Mouse (Mus musculus): ENCODE results near the gene Pex19. TPM values are rescaled to one million over a fixed set of nuclear protein-coding genes. Genes with fewer than 3 reads are reported as not detected.

Gene Pex19
- total and polyA plus RNA-seq, 3 experiments: 26.3 to 53.6 TPM; not detected in 1

DNA sequence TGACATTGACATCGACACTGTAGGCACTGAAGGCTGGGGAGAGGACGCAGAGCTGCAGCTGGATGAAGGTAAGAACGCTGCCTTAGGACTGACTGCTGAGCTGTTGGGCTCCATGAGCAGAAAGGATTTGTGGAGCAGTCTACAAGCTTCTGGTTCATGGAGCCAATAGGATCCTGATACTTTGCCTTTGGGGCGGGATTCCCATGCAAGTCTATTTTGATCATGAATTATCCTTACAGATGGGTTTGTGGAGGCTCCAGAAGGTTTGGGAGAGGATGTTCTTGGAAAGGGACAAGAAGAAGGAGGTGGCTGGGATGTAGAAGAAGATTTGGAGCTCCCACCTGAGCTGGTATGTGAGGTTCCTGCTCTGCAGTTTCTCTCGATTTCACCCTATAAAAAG, 9.6 kb upstream of the Pex19 start:
- Histone ChIP-seq H3K27ac (ENCODE audit: control insufficient read depth, low read depth, low read length) (no peak overlapping the region), H3K4me1 (ENCODE audit: control insufficient read depth in 1 of 2, insufficient read depth in 2 of 2, low read length in 2 of 2) (0 out of 4 replicates have a peak, but pooled peaks cover 0 to 5% of the 10 kb centered on the region in 2 experiments), H3K79me2 (ENCODE audit: control insufficient read depth, insufficient read depth, low read length, poor library complexity) (no peaks in the 10 kb centered on the region), H3K9me3 (replicated peaks; ENCODE audit: insufficient read depth, low read length) (no peaks in the 10 kb centered on the region), H3K9ac (ENCODE audit: control insufficient read depth, low read depth, low read length, poor library complexity, severe bottlenecking) (no peak overlapping the region), H3K4me3 (ENCODE audit: control insufficient read depth in 1 of 2, insufficient read depth in 1 of 2, low read depth in 2 of 2, low read length in 2 of 2) (no peak overlapping the region), H3K27me3 (ENCODE audit: control insufficient read depth in 1 of 2, insufficient read depth in 2 of 2, low read length in 2 of 2) (no peaks in the 10 kb centered on the region), H3K36me3 (ENCODE audit: control insufficient read depth in 1 of 2, insufficient read depth in 2 of 2, low read length in 2 of 2) (peaks cover 0 to 42% of the 10 kb centered on the region in 2 experiments; a peak in 2 of 4 replicates)
- TF ChIP-seq POLR2AphosphoS2 (IDR thresholded peaks at IDR 0.05; ENCODE audit: low read length) (no peak), TAL1 (IDR thresholded peaks at IDR 0.05; ENCODE audit: low read length) (no peak), MAFK (IDR thresholded peaks at IDR 0.05; ENCODE audit: borderline replicate concordance, low read depth, low read length) (no peak), GABPA (IDR thresholded peaks at IDR 0.05; ENCODE audit: low read depth, low read length) (no peak), TBP (IDR thresholded peaks at IDR 0.05; ENCODE audit: low read depth, low read length) (no peak), ZC3H11A (IDR thresholded peaks at IDR 0.05; ENCODE audit: low read depth, low read length) (no peak), MYC (IDR thresholded peaks at IDR 0.05; ENCODE audit: low read depth, low read length) (no peak), GATA1 (IDR thresholded peaks at IDR 0.05; ENCODE audit: low read depth, low read length) (no peak), ZKSCAN1 (IDR thresholded peaks at IDR 0.05; ENCODE audit: low read depth, low read length) (no peak), POLR2A (IDR thresholded peaks at IDR 0.05; ENCODE audit: control insufficient read depth in 1 of 2, insufficient read depth in 1 of 2, low read depth in 1 of 2, low read length in 2 of 2, poor library complexity in 1 of 2) (no peak), NELFE (IDR thresholded peaks at IDR 0.05; ENCODE audit: low read depth, low read length) (no peak)
- no peak for DNase-seq (ENCODE audit: low read depth, low spot score)

DNA sequence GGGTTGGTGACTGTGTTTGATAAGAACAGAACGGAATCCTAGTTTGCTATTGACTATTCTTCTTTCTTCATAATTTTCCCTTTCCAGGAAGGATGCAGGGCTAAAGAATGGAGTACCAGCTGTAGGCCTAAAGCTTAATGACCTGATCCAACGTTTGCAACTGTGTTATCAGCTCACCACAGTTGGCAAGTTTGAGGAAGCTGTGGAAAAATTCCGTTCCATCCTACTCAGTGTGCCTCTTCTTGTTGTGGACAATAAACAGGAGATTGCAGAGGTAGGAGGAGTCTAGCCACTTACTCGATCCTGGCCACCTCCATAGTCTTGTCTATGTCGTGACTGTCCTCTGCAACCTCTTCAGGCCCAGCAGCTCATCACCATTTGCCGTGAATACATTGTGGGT, 7.5 kb upstream of the Pex19 start:
- Histone ChIP-seq H3K36me3 (ENCODE audit: control insufficient read depth in 1 of 2, insufficient read depth in 2 of 2, low read length in 2 of 2) (peaks cover 0 to 32% of the 10 kb centered on the region in 2 experiments; a peak in 2 of 4 replicates), H3K27me3 (ENCODE audit: control insufficient read depth in 1 of 2, insufficient read depth in 2 of 2, low read length in 2 of 2) (no peaks in the 10 kb centered on the region), H3K27ac (ENCODE audit: control insufficient read depth, low read depth, low read length) (no peak overlapping the region), H3K4me1 (ENCODE audit: control insufficient read depth in 1 of 2, insufficient read depth in 2 of 2, low read length in 2 of 2) (0 out of 4 replicates have a peak, but pooled peaks cover 0 to 5% of the 10 kb centered on the region in 2 experiments), H3K9me3 (replicated peaks; ENCODE audit: insufficient read depth, low read length) (no peaks in the 10 kb centered on the region), H3K4me3 (ENCODE audit: control insufficient read depth in 1 of 2, insufficient read depth in 1 of 2, low read depth in 2 of 2, low read length in 2 of 2) (no peak overlapping the region), H3K79me2 (ENCODE audit: control insufficient read depth, insufficient read depth, low read length, poor library complexity) (no peaks in the 10 kb centered on the region), H3K9ac (ENCODE audit: control insufficient read depth, low read depth, low read length, poor library complexity, severe bottlenecking) (no peak overlapping the region)
- no peak for TF ChIP-seq NELFE (IDR thresholded peaks at IDR 0.05; ENCODE audit: low read depth, low read length)
- peak; percentile 36 to 70; a peak in 3 of 4 replicates for TF ChIP-seq EP300 (IDR thresholded peaks at IDR 0.05; ENCODE audit: low read depth in 1 of 2, low read length in 2 of 2)
- TF ChIP-seq TAL1 (IDR thresholded peaks at IDR 0.05; ENCODE audit: low read length): peak; percentile 76
- TF ChIP-seq ETS1 (IDR thresholded peaks at IDR 0.05; ENCODE audit: low read depth, low read length): 0 out of 2 replicates have a peak, but pooled peaks have one; percentile 22
- no peak for TF ChIP-seq ZMIZ1 (IDR thresholded peaks at IDR 0.05; ENCODE audit: low read depth, low read length)
- peak; percentile 34; the same call in 1 of the 2 replicates for TF ChIP-seq GATA1 (IDR thresholded peaks at IDR 0.05; ENCODE audit: low read depth, low read length)
- TF ChIP-seq MXI1 (IDR thresholded peaks at IDR 0.05; ENCODE audit: low read depth, low read length): no peak
- TF ChIP-seq TCF12 (IDR thresholded peaks at IDR 0.05; ENCODE audit: low read depth, low read length): peak; percentile 48; the same call in 1 of the 2 replicates
- TF ChIP-seq RCOR1 (IDR thresholded peaks at IDR 0.05; ENCODE audit: low read depth, low read length): 0 out of 2 replicates have a peak, but pooled peaks have one; percentile 20
- no peak for TF ChIP-seq ELF1 (IDR thresholded peaks at IDR 0.05; ENCODE audit: low read depth, low read length)
- peak; percentile 52 for DNase-seq (ENCODE audit: low read depth, low spot score)

Measured in MEL (cell line).